Mouse (Mus musculus) G1E (cell line): ENCODE results near the gene Copg1.

Source experiments
- CTCF ChIP-seq: IDR thresholded peaks from 2 replicates; pipeline ENCODE4 v1.5.1; 2012; ENCODE audit warnings: low read depth, low read length, inconsistent platforms, mixed read lengths
- GATA1 ChIP-seq: IDR thresholded peaks from 2 replicates; pipeline ENCODE4 v1.6.1; 2012; ENCODE audit warnings: borderline replicate concordance, low read length, inconsistent platforms, mixed read lengths
- GATA2 ChIP-seq: IDR thresholded peaks from 2 replicates; pipeline ENCODE4 v1.6.1; 2012; ENCODE audit warnings: low read depth, low read length, inconsistent platforms, borderline replicate concordance
- POLR2AphosphoS5 ChIP-seq: IDR thresholded peaks from 2 replicates; pipeline ENCODE4 v1.6.1; 2012; ENCODE audit warnings: low read depth, low read length, inconsistent platforms; ENCODE audit not compliant: insufficient replicate concordance
- TAL1 ChIP-seq: conservative IDR thresholded peaks from 2 replicates; pipeline ENCODE4 v1.6.1; 2012; ENCODE audit warnings: low read depth, low read length, inconsistent platforms, mixed read lengths

DNA sequence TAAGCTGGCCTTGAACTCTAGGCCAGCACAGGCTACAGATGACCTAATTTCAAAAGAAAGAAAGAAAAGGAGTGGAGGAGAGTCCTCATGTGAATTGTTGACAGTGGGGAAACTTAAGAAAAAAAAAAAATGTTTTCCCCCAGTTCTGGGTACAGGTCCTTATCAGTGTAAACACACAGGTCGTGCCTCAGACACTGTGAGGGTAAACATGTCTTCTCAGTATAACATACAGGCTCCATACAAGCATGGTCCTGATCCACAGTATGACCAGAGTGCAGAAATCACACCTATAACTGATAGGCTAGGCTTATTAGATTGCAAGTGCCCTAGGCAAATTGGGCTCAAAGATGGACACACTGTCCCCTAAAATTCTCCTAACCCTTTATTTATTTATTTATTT lies 17.2 kb upstream of the Copg1 start:
- TF ChIP-seq CTCF (no peak), GATA1 (no peak), GATA2 (no peak), TAL1 (no peak), POLR2AphosphoS5 (no peak)
